Mouse (Mus musculus): ENCODE results near the gene Vmn1r175.
"Not testable (repeated sequence)": the region's sequence is repeated elsewhere in the genome, so short reads cannot be mapped to it uniquely, and the experiment has no call there.

Vmn1r175 gene

GRCm38 (mm10) chr7:23810543-23810942 is at the start of gene Vmn1r175:
Gene Vmn1r175 (minus strand): TSS chr7:23810643.
- peaks cover 21% of the 10 kb centered on the region for H3K9me3 ChIP-seq (ENCODE audit: low read length)
- H3K27me3 ChIP-seq (ENCODE audit: insufficient read depth, low read length); H3K36me3 ChIP-seq (ENCODE audit: insufficient read depth, low read length); H3K4me1 ChIP-seq (replicated peaks; ENCODE audit: low read depth, low read length); H3K4me3 ChIP-seq (replicated peaks; ENCODE audit: low read length): not testable (repeated sequence)

GRCm38 (mm10) chr7:23837272-23837671 is 26.8 kb upstream of the Vmn1r175 start, which contains the start of gene Vmn1r176:
Gene Vmn1r176 (minus strand): TSS chr7:23837372.
- not testable (repeated sequence) for H3K9me3 ChIP-seq (ENCODE audit: low read length); H3K36me3 ChIP-seq (ENCODE audit: insufficient read depth, low read length); H3K4me3 ChIP-seq (replicated peaks; ENCODE audit: low read length); H3K4me1 ChIP-seq (replicated peaks; ENCODE audit: low read depth, low read length); H3K27me3 ChIP-seq (ENCODE audit: insufficient read depth, low read length)

GRCm38 (mm10) chr7:23784526-23784925 is 25.9 kb downstream of the Vmn1r175 start:
- Histone ChIP-seq H3K9me3 (ENCODE audit: low read length) (peaks cover 3% of the 10 kb centered on the region; the same call in 1 of the 2 replicates), H3K4me3 (replicated peaks; ENCODE audit: low read length) (no peak overlapping the region), H3K36me3 (ENCODE audit: insufficient read depth, low read length) (no peaks in the 10 kb centered on the region), H3K27me3 (ENCODE audit: insufficient read depth, low read length) (no peaks in the 10 kb centered on the region), H3K4me1 (replicated peaks; ENCODE audit: low read depth, low read length) (no peaks in the 10 kb centered on the region)
- no peak for TF ChIP-seq POU5F1 (IDR thresholded peaks at IDR 0.05; ENCODE audit: borderline replicate concordance, low read length)
- no peak for TF ChIP-seq NANOG (IDR thresholded peaks at IDR 0.05; ENCODE audit: borderline replicate concordance, low read length)
- TF ChIP-seq CTCF (conservative IDR thresholded peaks at IDR 0.05; ENCODE audit: low read length), result no peak

Data from E14TG2a.4 (cell line).